Mouse (Mus musculus) spleen, adult 18-20 months (tissue): Measurements from ENCODE around the gene Foxo6.

Source experiments
- DNase-seq, 2 experiments: peaks; one replicate each; pipeline ENCODE4 v3.0.0; 2022; ENCODE audit warnings: mixed read lengths in 2 of 2

Foxo6 gene

DNA sequence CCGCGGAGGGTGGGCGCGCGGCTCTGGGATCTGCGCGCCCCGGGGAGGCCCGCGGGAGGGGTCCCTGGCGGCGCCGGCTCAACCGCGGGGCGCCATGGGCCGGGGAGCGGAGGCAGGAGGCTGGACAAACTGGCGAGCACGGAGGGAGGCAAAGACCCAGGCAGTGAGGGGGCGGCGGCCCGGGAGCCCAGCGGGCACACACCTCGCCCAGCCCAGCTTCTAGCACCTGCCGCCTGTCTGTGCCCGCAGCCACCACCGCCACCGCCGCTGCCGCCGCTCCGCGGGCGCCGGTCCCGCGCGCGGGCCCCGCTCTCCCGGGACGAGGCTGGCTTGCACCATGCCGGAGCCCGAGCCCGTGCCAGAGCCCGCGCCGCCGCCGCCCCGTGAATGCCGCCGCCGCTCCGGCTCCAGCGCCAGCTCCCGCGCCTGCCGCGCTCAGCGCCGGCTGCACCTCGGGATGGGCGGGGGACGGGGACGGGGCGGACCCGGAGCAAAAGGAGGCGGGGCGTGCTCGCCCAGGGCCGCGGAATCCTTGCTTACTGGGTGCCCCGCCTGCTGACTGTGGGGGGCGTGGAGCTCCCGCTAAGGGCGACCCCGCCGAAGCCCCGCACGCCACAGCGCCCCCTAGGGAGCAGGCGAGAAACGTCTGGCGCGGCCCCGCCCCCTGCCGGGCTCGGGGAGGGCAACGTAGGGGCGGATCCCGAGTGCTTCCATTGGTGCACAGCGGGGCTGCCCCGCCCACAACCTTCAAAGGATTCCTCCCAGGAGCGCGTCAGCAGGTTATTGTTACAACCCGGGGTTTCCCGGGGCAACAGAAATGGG is at the start of gene Foxo6:
Foxo6 (minus strand) TSS at position 60 of the 822 bp plus-strand sequence.
- DNase-seq, result peak; percentile 82 to 90

DNA sequence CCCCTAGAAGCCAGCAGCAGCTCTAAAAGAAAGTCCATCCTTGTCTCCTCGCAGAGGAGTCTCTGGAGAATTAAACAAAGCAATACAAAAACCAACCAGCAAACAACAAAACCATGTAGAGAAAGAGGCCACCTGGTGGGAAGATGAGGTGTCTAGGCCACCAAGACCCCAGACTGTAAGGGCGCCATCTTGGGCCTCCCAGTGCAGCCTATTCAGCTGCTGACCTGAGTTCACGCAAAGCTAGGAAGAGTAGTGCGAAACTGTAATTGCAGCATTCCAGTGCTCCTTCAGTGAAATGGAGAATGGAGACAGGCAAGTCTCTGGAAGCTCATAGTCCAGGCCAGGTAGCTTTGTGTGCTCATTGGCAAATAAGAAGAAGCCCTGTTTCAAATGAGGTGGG is 47.2 kb upstream of the Foxo6 start:
- no peak for DNase-seq

DNA sequence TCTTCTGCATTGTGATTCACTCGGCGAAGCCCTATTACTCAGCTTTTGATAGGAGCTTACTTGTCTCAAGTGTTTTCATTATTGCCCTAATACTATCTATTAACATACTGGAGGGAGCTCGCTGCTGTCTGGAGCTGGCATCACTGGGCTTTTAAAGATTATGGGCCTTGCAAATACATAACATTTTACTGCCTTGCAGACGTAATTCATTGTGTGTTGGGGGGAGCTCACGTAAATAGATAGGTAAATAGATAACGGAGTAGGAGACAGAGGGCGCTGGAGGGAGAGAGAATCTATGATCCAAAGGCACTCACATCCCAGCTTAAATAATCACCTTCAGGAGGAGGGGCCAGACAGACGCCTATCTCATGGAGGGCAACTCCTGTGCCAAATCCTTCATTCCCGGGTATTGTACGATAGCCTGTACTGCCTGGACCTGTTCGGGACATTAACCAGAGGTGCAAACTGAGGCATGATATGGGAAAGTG is 45.8 kb upstream of the Foxo6 start:
- DNase-seq, result no peak

DNA sequence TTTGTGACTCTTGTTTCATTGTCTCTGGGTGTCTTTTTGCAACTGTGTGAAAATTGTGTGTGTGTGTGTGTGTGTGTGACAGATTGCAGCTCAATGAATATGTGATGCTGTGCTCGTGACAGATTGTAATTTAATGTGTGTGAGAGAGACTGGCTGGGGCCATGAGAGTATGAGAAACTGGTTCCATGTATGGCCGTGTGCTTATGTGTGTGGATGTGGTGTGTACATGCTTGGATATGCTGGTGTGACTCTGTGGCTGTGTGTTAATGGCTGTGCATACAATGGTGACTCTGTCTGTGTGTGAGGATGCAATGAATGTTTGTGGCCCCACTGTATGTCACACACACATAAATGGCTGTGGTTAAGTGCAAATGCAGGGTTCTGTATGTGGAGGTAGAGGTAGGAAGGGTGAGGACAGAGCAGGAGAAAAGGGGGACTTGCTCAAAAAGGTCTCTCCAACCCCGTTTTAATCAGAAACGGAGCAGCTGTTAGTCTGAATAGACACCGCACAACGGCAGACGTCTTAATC is 45.3 kb upstream of the Foxo6 start:
- no peak for DNase-seq

DNA sequence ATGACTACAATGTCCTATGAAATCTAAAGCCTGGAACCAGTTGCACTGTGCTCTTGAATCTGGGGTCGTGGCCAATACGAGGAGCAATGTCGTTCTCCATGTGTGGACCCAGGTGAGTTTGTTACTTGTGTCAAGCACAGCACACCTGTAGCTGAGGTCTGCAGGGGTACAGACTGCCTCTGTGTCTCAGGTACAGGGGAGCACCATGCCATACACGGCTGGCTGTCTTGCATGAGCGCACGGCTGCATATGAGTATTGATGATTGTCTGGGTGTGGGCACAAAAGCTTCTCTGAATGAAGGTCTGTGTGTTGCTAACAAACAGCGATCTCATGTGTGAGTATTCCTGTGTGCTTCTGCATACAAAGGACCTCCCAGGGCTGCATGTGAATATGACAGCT is 44.8 kb upstream of the Foxo6 start:
- no peak for DNase-seq

DNA sequence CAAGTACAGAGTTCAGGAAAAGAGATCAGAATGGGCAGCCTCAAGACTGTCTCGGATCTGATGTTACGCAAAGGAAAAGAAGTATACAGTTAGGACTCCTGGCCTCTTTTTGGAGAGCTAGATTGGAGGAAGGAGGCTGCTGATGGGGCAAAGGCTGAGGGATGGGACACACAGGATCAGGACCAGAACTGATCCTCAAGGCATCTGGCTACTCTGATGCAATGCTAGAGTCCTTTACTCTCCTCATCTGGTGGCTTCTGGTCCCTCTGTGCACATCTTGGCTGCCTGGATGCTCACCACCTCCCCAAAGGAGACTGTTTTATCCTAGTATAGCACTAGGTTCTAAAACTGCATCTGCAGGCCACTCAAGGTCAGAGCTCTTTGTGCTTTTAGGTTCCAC is 44.4 kb upstream of the Foxo6 start:
- no peak for DNase-seq

DNA sequence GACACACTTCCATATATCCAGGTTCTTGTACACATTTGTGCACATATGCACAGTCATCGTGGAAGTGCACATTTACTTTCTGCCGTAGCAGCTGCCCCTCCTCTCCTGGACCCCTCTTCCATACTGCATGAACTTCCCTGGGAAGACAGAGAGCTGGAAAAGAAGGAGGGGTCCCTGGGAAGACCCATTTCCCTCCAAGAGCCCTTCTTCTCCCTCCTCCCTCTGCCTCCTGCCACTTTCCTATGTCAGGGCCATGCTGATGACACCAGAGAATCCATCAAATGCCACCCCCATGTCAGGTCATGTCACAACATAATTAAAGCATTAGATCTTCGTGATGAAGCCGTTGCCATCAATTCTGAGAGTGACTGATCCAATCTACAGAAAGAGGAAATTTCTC is 38.6 kb upstream of the Foxo6 start:
- no peak for DNase-seq

DNA sequence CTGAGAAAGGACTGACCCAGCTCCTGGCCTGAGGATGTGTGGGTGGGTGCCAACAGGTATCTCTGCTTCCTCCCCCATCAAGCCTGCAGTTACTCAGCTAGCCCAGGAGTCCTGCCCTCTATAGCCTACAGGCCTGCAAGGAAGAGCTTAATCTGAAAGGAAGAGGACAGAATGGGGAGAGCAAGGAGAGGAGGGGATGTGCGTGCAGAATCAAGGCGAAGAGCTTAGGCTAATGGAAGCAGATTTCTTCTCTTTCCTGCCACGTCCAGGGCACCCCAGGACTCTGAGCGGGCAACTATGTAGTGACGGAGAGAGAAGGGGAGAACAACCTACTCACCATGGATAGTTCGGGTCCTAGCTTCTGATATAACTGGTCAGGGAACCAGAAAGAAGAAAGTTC is 37.9 kb upstream of the Foxo6 start:
- DNase-seq, result no peak

DNA sequence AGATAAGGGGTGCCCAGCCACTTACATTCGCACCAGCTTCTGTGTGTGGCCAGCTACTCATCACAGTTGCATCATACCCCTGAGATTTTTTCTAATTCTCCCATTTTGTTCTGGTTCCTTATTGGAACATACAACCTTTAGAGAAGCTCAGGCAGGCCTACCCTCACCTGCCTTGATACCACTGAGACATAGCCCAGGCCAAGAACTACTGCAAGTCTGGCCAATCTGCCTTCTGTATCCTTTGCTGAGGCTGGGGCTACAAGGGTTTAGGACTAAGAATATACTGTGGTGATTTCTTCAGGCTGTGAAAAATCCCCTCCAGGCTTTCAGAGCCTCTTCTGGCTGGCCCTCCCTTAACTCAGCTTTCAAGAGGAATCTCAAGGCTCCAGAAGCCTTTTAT is 36.7 kb upstream of the Foxo6 start:
- DNase-seq, result no peak

DNA sequence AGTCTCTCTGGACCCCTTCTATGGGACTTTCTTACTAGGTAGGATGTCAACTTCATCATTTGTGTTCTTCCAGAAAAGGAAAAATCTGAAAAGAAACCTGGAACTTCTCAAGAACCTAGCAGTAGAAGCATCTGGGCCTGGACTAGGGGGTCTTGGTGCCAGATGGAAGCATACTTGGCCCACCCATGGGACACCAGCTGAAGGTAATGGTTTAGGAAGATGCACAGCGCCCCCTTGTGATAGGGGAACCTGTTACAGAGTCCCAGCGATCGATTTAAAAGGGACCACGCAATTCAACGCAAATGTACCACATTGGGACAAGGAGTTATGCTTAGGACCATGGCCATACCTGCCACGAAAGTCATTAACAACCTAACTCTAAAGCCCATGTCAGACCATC is 36.0 kb upstream of the Foxo6 start:
- DNase-seq, result peak in 1 of 2 experiments; percentile 14

DNA sequence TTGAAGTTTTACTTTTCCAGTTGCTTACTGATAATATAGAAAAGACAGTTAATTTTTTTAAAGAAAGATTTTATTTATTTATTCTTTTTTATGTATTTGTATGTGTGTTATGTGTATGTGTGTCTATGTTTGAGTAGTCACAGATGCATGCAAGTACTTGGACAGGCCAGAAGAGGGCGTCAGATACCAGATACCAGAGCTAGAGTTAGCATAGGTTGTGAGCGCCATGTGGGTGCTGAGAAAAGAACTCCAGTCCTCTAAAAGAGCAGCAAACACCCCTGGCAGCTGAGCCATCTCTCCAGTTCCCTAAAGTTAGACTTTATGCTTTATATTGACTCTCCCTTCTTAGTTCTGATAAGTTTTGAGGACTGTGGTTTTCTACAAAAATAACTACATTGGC is 30.4 kb upstream of the Foxo6 start:
- DNase-seq, result no peak

DNA sequence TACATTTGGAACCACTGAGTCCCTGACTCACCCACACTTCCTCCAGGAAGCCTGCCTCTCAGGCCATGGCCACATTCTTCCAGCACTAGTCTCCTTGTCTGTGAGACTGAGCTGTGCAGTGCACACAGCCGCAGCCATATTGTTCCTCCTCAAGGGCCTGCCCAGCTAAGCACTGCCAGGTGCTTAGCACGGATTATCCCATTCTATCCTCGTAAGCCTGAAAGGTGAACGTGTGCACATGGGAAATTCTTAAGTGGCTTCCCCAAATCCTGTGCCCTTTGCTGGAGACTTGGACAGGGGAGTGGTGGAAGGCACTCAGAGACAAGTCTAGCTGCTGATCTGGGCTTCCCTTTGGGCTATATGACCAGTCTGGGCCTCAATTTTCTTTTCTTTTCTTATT is 29.6 kb upstream of the Foxo6 start:
- no peak for DNase-seq

DNA sequence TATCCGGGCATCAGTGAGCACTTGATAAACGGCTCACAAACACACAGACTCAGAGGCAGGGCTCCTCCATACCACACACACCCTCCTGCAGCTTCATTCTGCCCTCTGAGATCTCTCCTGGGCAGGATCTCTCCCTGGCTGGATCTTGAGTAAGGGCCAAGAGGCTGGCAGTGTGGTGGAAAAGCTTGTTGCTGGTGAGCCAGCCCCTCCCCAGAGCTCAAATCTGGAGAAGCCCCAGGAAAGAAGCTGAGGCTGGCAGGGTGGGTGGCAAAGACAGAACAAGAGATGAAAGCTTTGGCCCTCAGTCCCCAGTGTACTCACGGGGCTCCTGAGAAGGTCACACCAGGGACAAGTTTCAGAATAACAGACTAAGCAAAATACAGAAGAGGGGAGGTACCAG is 27.4 kb upstream of the Foxo6 start:
- no peak for DNase-seq

DNA sequence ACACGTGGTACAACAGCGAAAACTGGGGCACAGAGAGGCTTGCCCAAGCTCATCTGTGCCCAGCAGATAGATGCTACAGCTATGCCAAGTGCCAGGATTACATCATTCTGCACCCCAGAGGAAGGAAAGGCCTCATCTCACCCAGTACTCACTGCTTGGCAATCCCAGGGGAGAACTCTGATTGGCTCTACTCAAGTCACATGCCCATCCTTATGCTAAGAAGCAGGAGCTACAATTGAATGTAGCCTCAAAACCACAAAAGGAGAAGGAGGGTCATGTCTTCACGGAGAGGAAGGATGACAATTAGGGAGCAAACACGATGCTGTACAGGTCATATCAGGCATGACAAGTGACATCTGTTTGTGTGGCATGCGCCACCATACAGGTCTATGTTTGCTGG is 26.2 kb upstream of the Foxo6 start:
- DNase-seq, result no peak

DNA sequence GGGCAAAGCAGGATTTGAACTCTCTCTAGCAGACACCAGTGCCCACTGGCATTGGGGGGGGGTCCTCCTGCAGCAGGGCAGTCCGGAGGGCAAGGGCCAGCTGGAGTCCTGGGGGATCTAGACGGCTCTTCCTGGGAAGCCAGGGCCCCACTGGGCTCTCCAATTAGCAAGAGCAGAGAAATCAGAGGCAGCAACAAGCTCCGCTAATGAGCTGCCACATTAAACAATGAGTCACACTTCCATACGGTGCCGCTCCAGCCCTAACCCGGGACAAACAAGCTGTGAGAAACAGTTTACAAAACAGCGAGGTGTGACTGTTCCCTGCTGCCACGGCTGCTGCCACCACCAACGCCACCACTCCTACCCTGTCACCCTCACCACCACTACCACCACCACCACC is 17.4 kb upstream of the Foxo6 start:
- no peak for DNase-seq

DNA sequence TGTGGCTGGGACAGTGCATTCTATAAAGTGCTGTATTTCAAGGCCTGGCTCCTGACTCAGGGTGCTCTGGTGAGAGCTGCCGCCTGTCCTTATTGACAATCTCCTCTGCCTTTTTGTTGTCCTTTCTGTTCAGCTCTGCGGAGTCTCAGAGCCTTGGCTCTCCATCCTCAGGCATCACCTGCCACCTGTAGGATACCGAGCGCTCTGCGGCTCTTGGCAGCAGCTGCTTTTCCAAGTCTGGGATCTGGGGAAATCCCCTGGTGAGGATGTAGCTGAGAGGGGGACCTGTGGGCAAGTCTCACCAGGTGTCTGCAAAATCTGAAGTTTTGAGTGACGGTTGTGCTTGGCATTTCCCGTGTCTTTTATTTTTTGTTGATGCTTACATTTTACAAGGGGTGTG is 12.1 kb upstream of the Foxo6 start:
- no peak for DNase-seq

DNA sequence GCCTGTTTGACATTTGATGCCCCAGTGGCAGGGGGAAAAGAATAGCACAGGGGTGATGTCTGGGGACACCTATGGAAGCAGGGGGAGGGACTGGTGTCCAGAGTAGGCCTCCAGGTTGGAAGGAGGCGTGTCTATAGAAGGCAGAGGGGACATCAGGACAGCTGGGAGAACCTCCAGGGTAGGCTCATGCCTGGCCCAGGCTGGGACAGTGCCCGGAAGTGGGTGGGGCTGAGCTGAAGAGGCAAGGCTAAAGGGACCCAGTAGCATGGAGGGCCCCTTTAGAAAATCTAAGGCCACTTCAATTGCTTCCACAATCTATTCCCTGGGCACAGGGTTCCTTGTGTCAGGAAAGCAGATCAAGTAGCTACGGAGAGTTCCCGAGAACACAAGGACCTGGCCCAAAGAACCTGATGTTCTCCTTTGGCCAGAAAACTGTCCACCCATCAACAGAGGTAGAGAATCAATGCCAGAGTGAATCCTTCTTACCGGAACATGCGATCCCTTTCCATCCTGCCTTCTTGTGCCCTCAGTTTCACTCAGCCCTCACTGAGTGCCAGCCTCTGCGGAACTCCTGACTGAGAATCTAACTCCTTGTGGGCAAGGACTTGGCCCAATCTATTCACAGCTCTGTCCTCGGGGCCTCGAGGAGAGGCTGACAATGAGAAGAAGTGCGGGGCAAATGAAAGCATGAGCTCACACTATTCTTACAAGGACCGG is 4.1 kb upstream of the Foxo6 start:
- no peak for DNase-seq

DNA sequence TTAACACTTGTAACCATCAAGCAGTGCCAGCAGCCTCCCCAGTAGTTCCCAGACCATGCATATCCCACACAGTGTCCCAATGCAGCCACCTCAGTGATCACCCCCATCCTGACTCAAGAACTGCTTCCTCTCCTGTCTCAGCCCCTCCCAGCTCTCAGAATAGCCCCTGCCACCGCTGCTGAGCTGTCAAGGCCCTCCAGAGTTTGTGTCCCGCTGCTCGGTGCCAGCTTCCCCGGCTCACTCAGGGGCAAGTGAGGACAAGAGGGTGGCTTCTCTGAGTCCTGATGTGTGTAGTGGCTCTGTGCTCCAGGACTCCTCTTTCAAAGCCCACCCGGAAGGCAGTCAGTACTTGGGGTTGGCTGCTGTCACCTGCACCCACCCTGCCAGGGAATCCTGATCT is 3.3 kb upstream of the Foxo6 start:
- DNase-seq, result no peak

DNA sequence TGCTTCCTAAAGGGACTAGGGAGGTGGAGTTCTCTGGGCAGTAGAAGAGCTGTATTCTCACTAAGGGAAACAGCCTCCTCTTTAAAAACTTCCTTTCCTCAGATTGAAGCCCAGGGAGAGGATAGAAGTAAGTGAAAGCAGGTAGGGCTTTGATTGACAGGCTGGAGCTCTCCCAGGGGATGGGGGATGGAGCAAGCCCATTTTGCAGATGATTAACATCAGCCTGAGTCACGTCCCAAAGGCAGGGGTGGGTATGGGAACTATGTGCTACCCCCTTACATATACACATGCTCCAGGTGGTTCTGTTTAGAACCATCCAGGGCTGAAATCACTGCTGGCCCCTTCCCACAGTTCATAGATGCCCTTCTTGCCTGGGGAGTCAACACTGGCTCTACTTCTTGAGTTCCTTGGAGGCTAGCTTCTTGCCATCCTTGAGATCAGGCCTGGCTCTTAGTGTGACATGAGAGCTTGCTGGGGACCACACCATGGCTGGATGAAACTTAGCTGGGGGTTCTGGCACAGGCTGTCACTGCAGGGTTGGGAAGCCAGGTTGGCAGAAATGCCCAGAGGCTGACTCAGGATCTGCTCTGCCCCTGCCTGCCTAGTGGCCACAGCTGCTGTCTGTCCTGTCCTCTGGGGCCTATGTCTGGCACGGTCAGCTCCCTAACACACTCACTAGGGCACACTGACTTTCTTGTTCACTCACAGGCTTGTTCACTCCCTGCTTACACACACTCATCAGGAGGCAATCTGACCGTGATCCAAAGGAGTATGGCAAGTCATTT is 2.2 kb upstream of the Foxo6 start:
- no peak for DNase-seq

DNA sequence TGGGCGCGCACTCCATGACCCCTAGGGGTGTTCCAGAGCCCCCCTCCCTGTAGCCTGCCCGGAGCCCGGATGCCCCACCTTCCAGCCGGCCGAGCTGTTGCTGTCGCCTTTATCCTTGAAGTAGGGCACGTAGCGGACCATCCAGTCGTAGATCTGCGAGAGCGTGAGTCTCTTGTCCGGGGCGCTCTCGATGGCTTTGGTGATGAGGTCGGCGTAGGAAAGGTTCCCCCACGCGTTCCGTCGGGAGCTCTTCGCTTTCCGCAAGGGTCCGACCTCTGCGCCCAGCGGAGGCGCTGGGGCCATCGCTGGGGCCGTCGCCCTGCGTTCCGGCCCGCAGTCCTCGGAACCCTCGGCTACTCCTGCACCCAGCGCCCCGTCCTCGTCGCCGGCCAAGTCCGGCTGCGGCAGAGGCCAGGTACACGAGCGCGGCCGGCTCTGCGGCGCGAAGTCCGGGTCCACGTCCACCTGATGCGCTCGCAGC is 348 bp downstream of the Foxo6 start:
- DNase-seq, result peak in 1 of 2 experiments; percentile 18

DNA sequence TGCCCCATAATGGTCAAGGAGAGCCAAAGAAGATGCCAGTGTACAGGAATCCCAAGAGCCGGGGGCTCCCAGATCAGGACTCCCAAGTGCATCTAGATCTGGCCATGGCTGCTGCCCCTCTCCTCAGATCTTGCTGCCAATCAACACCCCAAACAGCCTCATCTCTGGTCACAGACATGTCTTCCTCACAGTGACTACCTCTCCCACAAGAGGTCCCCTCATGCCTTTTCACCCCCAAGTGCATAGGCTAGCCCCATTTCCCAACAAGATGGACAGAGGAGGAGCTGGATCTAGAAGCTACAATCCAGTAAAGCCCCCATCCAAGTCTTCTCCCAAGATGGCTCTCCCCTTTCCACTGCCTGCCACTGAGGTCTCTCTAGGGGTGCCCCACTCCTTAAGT is 1.4 kb downstream of the Foxo6 start:
- DNase-seq, result no peak

DNA sequence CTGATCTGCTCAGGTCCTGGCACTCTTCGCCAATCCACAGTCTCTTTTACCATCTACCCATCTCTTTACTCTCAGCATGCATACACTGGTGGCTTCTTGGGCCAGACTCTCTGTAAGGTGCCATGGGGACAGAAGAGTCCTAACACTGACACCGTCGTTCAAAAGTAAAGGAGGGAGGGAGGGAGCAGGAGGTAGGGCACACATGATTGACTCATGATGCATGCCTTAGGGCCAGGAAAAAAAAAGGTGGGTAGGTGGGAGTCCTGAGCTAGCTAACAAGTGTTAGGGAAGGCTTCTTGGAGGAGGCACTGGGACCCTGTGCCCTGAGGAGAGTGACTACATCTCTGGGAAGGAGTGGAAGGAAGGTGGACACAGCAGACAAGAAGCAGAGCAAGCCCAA is 1.9 kb downstream of the Foxo6 start:
- DNase-seq, result no peak

DNA sequence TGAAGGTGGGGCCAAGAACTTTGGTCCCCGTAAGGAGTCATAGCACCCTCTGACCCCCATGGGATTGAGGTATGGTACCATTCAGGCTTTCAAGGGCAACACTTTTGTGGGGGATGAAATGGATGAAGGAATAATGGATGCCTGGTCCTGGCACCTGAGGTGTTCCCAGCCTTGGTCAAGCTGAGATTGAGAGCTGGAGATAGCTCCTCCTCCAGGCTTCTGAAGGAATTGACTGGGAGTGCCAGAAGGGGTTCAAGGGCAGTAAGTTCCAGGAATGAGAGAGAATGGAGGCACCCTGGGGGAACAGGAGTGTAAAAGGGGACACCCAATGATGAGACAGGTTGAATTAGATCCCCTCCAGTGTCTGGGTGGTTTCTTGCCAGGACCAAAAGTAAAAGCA is 3.0 kb downstream of the Foxo6 start:
- DNase-seq, result no peak
